Mouse (Mus musculus): ENCODE results near the gene Smim24.
A peak's percentile ranks its signal among the peaks of the same experiment; 100 is the strongest.

Smim24 gene

DNA sequence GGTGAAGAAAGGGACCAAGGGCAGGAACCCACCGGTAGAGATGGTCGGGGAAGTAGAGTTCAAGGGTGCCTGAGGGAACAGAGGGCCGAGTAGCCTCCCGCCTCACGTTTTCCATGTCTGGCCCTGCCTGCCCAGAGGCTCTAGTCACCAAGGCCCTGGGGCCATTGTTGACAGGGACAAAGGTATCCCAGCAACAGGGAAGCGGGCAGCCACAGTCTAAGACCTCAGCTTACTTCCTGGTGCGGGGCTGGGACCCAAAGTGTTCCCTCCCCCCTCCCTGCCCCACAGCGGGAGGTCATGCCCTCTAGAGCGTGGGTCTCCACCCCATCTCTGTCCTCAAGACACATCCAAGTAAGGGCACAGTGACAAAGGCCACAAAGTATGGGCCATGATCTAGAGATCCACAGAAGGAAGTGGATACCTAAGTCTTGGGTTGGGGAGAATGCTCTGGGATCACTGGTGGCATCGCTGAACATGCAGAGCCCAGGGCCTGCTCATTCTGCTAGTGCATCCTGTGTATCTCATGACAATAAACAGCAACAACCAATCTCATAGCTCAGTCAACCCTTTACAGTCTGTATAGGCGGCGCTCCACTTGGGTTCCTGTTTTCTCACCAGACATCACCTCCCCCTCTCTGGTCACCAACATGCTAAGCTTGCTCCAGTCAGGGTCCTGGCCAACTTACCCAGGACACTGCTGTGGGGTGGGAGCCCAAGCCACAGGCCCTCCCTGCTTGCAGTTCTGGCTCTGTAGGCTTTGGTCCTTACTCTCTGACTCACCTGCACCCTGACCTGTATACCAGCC, 27.0 kb upstream of the Smim24 start, which contains the start of gene 4930404N11Rik:
Gene 4930404N11Rik (minus strand): TSS at position 145 of the 805 bp plus-strand sequence.
- no peak for DNase-seq

DNA sequence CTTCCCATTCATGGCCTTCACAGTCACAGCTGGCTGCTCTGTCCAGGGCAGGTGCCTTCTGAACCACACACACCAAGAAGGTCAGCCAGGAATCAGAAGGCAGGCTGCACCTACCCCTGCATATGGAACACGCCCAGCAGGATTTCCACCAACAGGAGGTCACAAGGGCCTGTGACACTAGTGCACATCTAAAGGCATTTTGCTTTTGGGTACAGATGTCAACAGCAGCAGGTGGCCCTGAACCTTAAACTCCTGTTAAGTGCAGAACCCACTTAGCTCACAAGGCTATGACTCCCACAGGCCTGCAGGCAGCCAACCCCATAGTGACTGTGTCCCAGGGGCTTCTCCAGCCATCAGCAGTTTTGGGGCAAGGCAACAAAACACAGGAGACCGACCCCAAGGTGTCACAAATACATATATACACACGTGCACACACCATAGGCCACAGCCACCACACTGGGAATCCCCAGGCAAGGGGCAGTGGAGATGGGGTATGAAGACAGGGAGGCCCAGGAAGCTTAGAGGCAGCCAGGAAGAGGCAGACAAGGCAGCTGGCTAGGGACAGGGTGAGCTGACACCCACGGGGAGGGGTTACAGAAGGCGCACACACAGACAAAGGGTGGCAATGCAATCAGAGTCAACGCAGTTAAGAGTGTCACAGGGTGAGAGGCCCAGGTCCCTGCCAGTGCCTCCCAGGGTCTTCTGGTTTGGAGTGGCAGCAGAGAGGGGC, 26.2 kb upstream of the Smim24 start:
- DNase-seq = no peak

GRCm38 (mm10) chr10:81367207-81367495, 25.7 kb upstream of the Smim24 start:
- DNase-seq = no peak

DNA sequence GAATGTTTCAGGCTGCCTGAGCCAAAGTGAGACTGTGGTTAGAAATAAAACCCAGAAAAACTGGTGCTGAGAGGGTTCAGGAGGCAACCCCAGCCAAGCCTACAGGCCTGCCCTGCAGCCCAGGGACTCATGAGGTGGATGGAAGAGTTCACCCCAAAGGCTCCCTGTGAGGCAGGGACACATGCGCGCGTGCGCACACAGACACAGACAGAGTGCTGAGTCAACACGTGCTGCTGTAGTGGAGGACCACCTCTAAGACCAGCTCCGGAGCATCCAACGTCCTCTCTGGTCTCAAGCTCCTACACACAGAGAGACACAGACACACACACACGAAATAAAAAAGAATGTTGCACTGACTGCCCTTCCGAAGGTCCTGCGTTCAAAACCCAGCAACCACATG, 17.5 kb upstream of the Smim24 start:
- no peak for DNase-seq

- no peak for DNase-seq
Measured at GRCm38 (mm10) chr10:81376561-81377361, 16.1 kb upstream of the Smim24 start.

DNA sequence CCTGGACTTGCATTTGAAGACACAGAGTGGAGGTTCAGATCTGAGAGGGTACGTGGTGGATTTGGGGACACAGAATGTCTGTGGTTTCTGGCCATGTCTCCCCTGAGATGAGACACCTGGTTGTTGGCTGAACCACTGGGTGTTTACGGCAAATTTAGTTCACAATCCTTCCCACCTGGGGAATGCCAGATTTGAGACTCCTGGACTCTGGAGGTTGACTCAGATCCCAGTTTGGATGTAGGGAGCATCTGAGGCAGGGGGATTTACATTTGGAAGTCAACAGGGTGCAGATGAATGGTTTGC, 15.5 kb upstream of the Smim24 start:
- no peak for DNase-seq

GRCm38 (mm10) chr10:81377793-81378552, 14.9 kb upstream of the Smim24 start, which contains the start of gene Fzr1:
TSS of gene Fzr1 (minus strand) at chr10:81378516.
- no peak for DNase-seq

DNA sequence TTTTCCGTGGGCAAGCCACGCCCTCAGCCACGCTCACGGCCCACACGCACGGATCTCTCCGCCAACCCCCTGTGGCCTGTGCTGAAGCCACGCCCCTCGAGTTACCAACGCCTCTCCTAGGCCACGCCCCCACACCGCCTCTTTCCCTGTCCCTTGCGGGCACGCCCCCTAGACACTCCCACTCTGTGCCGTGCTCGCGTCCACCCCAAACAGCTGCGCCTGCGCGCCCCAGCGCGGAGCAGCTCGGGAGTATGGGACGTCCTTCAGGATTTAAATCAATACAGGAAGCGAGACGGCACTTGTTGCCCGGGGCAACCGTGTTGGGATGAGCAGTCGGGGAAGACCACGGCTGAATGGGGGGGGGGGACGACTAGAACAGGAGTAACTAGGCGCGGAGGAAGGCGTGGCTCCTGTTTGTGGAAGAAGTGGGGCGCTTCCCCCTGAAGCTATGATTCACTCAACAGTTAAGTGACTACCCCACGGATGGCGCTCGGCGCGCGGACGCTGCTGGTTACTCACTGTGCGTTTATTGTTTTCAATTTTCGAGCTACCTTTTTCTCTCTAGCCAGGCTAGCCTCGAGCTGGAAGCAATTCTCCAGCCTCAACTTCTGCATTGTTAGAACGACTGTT, 14.2 kb upstream of the Smim24 start:
- DNase-seq = peak; percentile 100

- no peak for DNase-seq
Measured at GRCm38 (mm10) chr10:81379183-81379553, 13.7 kb upstream of the Smim24 start.

GRCm38 (mm10) chr10:81379809-81380378, 13.0 kb upstream of the Smim24 start:
- DNase-seq = no peak

DNA sequence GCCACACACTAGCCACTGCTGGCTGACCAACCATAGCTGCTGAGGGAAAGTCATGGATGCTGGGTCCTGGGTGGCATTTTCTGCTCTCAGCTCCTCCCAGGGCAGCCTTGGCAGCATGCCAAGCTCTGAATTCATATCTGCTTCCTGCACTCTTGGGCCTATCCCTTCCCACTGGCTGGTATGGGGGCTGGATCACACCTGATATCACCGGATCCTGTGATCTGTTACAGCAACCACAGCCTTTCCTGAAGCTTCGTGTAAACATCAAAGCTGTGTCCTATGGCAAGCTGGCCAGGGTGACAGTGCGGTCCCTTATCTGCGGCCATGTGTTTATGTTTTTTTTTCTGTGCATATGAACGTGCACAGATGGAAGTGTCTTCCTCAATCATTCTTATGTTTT, 10.8 kb upstream of the Smim24 start:
- DNase-seq = no peak

GRCm38 (mm10) chr10:81383802-81384604, 8.8 kb upstream of the Smim24 start, which contains the start of the genes Dohh and Gm48551:
TSS of gene Dohh (plus strand) at chr10:81384428.
TSS of gene Gm48551 (plus strand) at chr10:81384466.
- peak; percentile 100 for DNase-seq

DNA sequence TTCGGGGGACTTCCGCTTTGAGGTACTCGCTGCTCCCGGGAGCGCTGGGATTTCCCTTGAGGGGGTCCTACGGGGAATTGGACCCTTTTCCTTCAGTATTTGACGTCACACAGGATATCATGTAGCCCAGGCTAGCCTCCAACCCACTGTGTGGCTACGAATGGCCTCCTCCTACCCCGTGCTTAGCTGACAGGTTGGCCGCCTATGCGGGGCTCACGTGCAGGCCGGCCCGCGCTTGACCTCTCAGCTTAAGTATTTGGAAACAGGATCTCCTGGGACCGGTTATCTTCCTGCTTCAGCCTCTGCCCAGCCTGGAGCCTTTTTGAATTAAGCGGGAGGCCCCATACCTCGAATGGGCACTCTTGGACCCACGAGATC, 8.3 kb upstream of the Smim24 start:
- no peak for DNase-seq

- DNase-seq = no peak
Measured at GRCm38 (mm10) chr10:81385603-81386306, 7.1 kb upstream of the Smim24 start.

DNA sequence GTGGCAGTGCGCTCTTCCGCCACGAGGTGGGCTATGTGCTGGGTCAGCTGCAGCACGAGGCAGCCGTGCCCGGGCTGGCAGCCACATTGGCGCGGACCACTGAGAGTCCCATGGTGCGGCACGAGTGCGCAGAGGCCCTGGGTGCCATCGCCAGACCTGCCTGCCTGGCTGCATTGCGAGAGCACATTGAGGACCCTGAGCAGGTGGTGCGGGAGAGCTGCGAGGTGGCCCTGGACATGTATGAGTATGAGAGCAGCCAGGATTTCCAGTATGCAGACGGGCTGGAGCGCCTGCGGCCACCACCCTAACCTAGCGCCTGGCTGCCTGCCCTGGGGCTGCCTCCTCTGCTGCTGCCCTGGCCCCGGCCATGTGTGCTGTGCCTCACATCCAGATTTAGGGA, 5.1 kb upstream of the Smim24 start:
- no peak for DNase-seq

GRCm38 (mm10) chr10:81388505-81389055, 4.3 kb upstream of the Smim24 start, which contains the start of gene Gm48552:
TSS of gene Gm48552 (plus strand) at chr10:81389005.
- DNase-seq = no peak

- no peak for DNase-seq
Measured at GRCm38 (mm10) chr10:81389373-81389772, 3.5 kb upstream of the Smim24 start.

GRCm38 (mm10) chr10:81389801-81390677, 2.8 kb upstream of the Smim24 start:
- peak; percentile 79 for DNase-seq

DNA sequence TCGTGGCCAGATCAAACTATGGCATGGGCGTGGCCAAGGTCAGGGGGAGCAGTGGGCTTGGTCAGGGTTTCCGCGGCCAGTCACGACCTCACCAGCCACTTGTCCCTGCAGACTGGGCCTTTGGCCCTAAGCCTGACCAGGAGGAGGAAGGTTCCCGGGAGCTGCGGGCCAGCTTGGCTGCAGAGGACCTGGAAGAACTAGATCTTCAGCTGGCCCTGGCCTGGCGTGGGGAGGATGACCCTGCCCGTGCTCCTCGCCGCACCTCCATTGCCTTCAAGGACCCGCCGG, 2.2 kb upstream of the Smim24 start:
- no peak for DNase-seq

Data from cerebellum, adult 8-10 months (tissue).